Mouse (Mus musculus): ENCODE measurements around the gene Rere.

- TF ChIP-seq CTCF (IDR thresholded peaks at IDR 0.05; ENCODE audit: low read depth) (no peak), EP300 (IDR thresholded peaks at IDR 0.05; ENCODE audit: low read depth) (no peak)
These were observed 310.2 kb downstream of the Rere start for GRCm38 (mm10) chr4:150591602-150592001.

Data from liver, embryonic 14.5 days (tissue).